Mouse (Mus musculus): ENCODE measurements at regions not wholly inside any gene's neighbourhood (a gene's known extent, or its start where the extent isn't known, plus 50 kb on each side); places are given as distances from the start of the nearest gene placed in this dataset.
"Not testable (repeated sequence)": the region's sequence is repeated elsewhere in the genome, so short reads cannot be mapped to it uniquely, and the experiment has no call there.

GRCm38 (mm10) chr14:61735541-61735940, 128.3 kb downstream of the Kcnrg start:
- Histone ChIP-seq H3K27ac (no peak overlapping the region), H3K9ac (no peak overlapping the region), H3K27me3 (no peaks in the 10 kb centered on the region), H3K9me3 (replicated peaks) (no peaks in the 10 kb centered on the region), H3K4me2 (no peak overlapping the region), H3K4me1 (peaks cover 21% of the 10 kb centered on the region), H3K36me3 (ENCODE audit: poor library complexity, severe bottlenecking) (no peaks in the 10 kb centered on the region), H3K4me3 (no peak overlapping the region)
- 67% methylated on average over 6 of the region's 6 CpGs for WGBS
- ATAC-seq, result no peak

DNA sequence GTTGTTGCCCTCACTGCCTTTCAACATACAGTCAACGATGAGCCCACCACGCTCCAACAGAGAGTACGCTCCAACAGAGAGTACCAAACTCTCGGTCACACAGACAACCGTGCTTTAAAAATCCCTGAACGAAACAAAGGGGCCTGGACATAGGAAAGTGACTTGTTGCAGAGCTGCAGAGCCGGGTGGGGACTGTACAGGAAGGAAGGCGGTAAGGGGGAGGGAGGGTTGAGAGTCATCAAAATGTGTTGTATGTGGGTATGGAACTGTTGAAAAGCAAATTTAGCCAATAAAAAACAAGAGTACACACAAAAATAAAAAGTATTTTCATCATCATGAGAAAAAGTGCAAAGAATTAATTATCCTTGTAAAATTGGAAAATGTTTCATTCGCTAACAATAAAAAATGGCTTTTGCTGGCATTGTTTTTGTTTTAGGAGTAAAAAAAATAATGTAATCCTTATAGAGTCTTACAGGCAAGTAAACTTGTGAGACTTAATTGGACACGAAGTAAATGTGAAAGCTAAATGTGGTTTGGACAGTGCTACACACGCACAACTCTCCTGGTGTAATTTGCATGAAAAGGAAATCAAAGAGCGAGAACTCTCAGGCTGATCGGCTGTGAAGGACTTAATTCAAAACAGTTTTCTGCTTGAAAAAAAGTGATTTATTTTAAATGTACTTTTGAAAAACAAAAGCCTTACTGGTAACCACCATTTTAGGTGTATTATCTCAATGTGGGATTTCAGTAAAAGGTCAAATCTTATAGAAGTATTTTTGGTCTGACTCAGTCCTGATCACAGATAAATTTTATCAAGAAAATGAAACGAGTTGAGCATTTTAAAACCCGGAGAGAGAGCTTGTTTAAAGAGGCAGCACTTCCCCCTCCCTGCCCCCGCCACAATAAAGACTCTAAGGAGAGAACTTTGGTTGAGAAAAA, 129.4 kb downstream of the Kcnrg start:
- no peaks in the 10 kb centered on the region for H3K27me3 ChIP-seq
- H3K9me3 ChIP-seq (replicated peaks), result no peaks in the 10 kb centered on the region
- peaks cover 21% of the 10 kb centered on the region for H3K4me1 ChIP-seq
- no peak overlapping the region for H3K27ac ChIP-seq
- WGBS, result 10% methylated on average over 16 of the region's 16 CpGs
- H3K9ac ChIP-seq, result no peak overlapping the region
- peak; percentile 51; the same call in 1 of the 2 replicates for ATAC-seq
- no peaks in the 10 kb centered on the region for H3K36me3 ChIP-seq (ENCODE audit: poor library complexity, severe bottlenecking)
- H3K4me2 ChIP-seq, result peak overlapping the region; percentile 36
- H3K4me3 ChIP-seq, result no peak overlapping the region

DNA sequence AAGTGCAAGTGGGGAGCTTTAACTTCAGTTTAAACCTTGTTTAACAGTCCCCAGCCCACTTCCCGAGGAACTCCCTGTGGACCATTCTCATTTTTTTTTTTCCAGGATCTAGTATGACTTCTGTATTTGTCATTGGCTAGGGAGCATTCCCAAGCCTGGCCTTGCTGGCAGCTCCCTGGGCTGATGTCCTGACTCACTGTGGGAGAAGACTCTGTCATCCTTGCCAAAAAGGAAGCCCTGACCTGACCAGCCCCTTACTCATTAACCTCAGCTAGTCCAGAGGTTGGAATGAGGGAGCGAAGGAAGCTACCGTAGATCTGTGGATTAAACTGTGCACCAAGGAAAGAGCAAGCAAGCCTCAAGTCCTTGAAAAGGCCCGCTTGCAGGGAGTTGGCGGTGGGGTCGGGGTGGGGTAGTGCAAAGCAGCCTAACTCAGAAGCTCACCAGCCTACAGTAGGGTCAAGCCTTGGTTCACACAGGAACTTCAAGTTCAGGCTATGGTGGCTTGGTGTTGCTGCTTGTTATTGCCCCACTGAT, 130.3 kb downstream of the Kcnrg start:
- peak overlapping the region; percentile 33; the same call in 1 of the 2 replicates for H3K27ac ChIP-seq
- H3K4me1 ChIP-seq, result peaks cover 21% of the 10 kb centered on the region
- H3K4me3 ChIP-seq, result no peak overlapping the region
- no peak for ATAC-seq
- 65% methylated on average over 6 of the region's 6 CpGs for WGBS
- H3K9ac ChIP-seq, result no peak overlapping the region
- peak overlapping the region; percentile 36; the same call in 1 of the 2 replicates for H3K4me2 ChIP-seq
- no peaks in the 10 kb centered on the region for H3K36me3 ChIP-seq (ENCODE audit: poor library complexity, severe bottlenecking)
- no peaks in the 10 kb centered on the region for H3K9me3 ChIP-seq (replicated peaks)
- H3K27me3 ChIP-seq, result no peaks in the 10 kb centered on the region

- Histone ChIP-seq H3K36me3 (ENCODE audit: poor library complexity, severe bottlenecking) (no peaks in the 10 kb centered on the region), H3K4me2 (no peak overlapping the region), H3K27me3 (no peaks in the 10 kb centered on the region), H3K9me3 (replicated peaks) (no peaks in the 10 kb centered on the region), H3K27ac (no peak overlapping the region), H3K4me3 (no peak overlapping the region), H3K4me1 (peaks cover 35% of the 10 kb centered on the region), H3K9ac (no peak overlapping the region)
- no peak for ATAC-seq
- 92% methylated on average over 1 of the region's 1 CpGs for WGBS
Observed at GRCm38 (mm10) chr14:61739453-61739852, 132.2 kb downstream of the Kcnrg start.

GRCm38 (mm10) chr14:61743855-61744408, 136.7 kb downstream of the Kcnrg start:
- H3K4me1 ChIP-seq, result peaks cover 14% of the 10 kb centered on the region
- no peak overlapping the region for H3K4me3 ChIP-seq
- H3K27me3 ChIP-seq, result no peaks in the 10 kb centered on the region
- no peak overlapping the region for H3K4me2 ChIP-seq
- H3K9ac ChIP-seq, result no peak overlapping the region
- H3K9me3 ChIP-seq (replicated peaks), result no peaks in the 10 kb centered on the region
- ATAC-seq, result no peak
- no peaks in the 10 kb centered on the region for H3K36me3 ChIP-seq (ENCODE audit: poor library complexity, severe bottlenecking)
- no peak overlapping the region for H3K27ac ChIP-seq
- 30% methylated on average over 4 of the region's 4 CpGs for WGBS

DNA sequence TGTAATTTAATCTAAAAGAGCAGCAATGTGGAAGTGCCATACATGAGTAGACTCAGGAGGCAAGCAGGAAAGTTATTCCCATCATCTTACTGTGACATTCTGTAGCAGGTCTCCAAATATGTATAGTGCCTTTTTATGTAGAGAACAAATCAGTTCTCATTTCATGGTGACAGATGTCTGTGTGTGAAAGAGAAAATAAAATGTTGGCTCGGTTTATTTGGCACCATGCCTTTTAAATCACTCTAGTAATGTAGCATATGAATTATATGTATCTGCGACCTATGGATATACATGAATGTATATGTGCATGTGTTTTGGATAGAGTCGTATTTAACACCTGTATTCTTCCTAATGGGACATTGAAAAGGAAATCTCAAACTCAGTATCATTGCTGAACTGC, 146.2 kb downstream of the Kcnrg start:
- no peak for ATAC-seq
- Histone ChIP-seq H3K4me3 (no peak overlapping the region), H3K9me3 (replicated peaks) (no peaks in the 10 kb centered on the region), H3K4me1 (peaks cover 12% of the 10 kb centered on the region), H3K9ac (no peak overlapping the region), H3K27me3 (no peaks in the 10 kb centered on the region), H3K27ac (no peak overlapping the region), H3K4me2 (no peak overlapping the region), H3K36me3 (ENCODE audit: poor library complexity, severe bottlenecking) (no peaks in the 10 kb centered on the region)
- 90% methylated on average over 3 of the region's 3 CpGs for WGBS

DNA sequence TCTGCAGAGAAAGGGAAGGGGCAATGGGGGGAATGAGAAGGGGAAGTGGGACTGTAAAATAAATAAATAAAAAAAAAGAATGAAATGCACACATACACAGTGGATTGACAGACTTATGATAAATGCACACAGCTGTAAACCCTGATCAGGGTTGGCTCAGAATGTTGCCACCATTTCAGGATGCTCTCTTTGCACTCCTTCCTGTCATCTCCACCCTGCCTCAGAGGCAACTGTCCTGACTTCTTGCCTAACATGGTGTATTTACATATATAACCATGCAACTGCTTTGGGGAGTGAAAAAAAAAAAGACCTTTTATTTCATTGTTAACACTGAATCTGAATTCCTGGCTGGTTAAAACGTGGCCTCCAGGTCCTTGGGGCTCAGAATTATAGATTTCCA, 149.4 kb downstream of the Kcnrg start:
- no peak for ATAC-seq
- peak overlapping the region; percentile 50 for H3K4me2 ChIP-seq

GRCm38 (mm10) chr14:61757086-61757822, 150.0 kb downstream of the Kcnrg start:
- Histone ChIP-seq H3K4me2 (peak overlapping the region; percentile 50), H3K27ac (no peak overlapping the region), H3K9ac (peak overlapping the region; percentile 34; the same call in 1 of the 2 replicates), H3K9me3 (replicated peaks) (no peaks in the 10 kb centered on the region), H3K27me3 (no peaks in the 10 kb centered on the region), H3K36me3 (ENCODE audit: poor library complexity, severe bottlenecking) (no peaks in the 10 kb centered on the region), H3K4me3 (peak overlapping the region; percentile 6; the same call in 1 of the 2 replicates), H3K4me1 (peaks cover 12% of the 10 kb centered on the region)
- ATAC-seq, result peak; percentile 94
- WGBS, result 8% methylated on average over 14 of the region's 15 CpGs

More for the DNA sequence above, 149.4 kb downstream of the Kcnrg start:
- 10% methylated on average over 1 of the region's 1 CpGs for WGBS
- H3K27ac ChIP-seq, result no peak overlapping the region
- no peak overlapping the region for H3K4me3 ChIP-seq
- H3K4me1 ChIP-seq, result peaks cover 12% of the 10 kb centered on the region
- H3K36me3 ChIP-seq (ENCODE audit: poor library complexity, severe bottlenecking), result no peaks in the 10 kb centered on the region
- no peaks in the 10 kb centered on the region for H3K27me3 ChIP-seq
- H3K9ac ChIP-seq, result no peak overlapping the region
- H3K9me3 ChIP-seq (replicated peaks), result no peaks in the 10 kb centered on the region

GRCm38 (mm10) chr14:61757823-61758175, 150.5 kb downstream of the Kcnrg start:
- no peaks in the 10 kb centered on the region for H3K36me3 ChIP-seq (ENCODE audit: poor library complexity, severe bottlenecking)
- peaks cover 12% of the 10 kb centered on the region for H3K4me1 ChIP-seq
- peak overlapping the region; percentile 34; the same call in 1 of the 2 replicates for H3K9ac ChIP-seq
- ATAC-seq, result no peak
- WGBS, result 21% methylated on average over 7 of the region's 7 CpGs
- H3K9me3 ChIP-seq (replicated peaks), result no peaks in the 10 kb centered on the region
- peak overlapping the region; percentile 50 for H3K4me2 ChIP-seq
- no peak overlapping the region for H3K27ac ChIP-seq
- H3K27me3 ChIP-seq, result no peaks in the 10 kb centered on the region
- peak overlapping the region; percentile 6; the same call in 1 of the 2 replicates for H3K4me3 ChIP-seq

DNA sequence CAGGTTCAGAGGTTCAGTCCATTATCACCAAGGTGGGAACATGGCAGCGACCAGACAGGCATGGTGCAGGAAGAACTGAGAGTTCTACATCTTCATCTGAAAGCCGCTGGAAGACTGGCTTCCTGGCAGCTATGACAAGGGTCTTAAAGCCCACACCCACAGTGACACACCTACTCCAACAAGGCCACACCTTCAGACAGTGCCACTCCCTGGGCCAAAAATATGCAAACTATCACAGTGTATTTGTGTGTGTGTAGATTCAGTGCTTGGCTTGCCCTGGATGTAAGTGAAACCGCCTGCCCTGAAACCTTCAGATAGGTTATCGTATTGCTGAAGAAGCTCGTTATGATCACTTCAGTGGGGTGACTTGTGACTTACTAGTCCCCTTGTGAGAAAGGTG, 151.3 kb downstream of the Kcnrg start:
- no peak overlapping the region for H3K4me3 ChIP-seq
- no peak overlapping the region for H3K9ac ChIP-seq
- H3K9me3 ChIP-seq (replicated peaks), result no peaks in the 10 kb centered on the region
- 87% methylated on average over 5 of the region's 5 CpGs for WGBS
- H3K4me1 ChIP-seq, result peaks cover 12% of the 10 kb centered on the region
- no peak for ATAC-seq
- H3K27me3 ChIP-seq, result no peaks in the 10 kb centered on the region
- no peak overlapping the region for H3K4me2 ChIP-seq
- H3K36me3 ChIP-seq (ENCODE audit: poor library complexity, severe bottlenecking), result no peaks in the 10 kb centered on the region
- no peak overlapping the region for H3K27ac ChIP-seq

DNA sequence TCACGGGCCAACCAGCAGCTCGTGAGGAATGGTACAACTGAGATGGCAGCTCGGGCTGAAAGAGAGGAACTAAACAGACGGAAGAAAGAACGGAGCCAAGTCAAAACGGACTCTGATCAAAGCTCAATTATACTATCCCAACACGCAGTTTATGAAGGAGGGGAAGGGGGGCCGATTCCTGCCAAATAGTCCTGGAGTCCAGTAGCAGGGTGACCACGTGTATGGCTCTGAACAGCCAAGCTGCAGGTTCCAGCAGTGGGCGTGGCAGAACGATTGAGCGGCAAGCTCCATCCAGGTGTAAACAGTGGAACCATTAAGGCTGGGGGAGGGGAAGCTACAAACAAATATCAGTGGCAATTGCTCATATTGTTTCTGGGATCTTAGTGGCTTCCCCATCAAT, 152.9 kb downstream of the Kcnrg start:
- H3K9me3 ChIP-seq (replicated peaks); ATAC-seq; H3K9ac ChIP-seq; H3K27me3 ChIP-seq; H3K36me3 ChIP-seq (ENCODE audit: poor library complexity, severe bottlenecking); H3K4me3 ChIP-seq; H3K4me2 ChIP-seq; H3K27ac ChIP-seq: not testable (repeated sequence)
- H3K4me1 ChIP-seq, result peaks cover 12% of the 10 kb centered on the region
- 81% methylated on average over 12 of the region's 12 CpGs for WGBS

DNA sequence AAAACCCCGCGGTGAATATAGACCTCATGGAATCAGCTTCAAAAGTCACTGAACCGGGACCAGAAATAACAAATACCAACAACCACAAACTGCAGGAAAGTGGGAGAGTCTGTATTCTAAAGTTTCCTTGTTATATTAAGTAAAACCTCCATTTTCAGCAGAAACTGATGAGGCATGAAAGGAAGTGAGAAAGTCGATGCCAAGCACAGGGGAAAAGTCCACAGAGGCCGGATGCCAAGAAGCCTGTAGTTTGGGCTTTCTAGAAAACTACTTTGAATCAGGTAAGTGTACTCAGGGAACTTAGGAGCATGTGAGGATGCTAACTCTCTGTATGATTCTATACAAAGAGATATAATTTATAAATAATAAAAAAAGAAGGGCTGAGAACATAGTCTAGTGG, 154.8 kb downstream of the Kcnrg start:
- H3K4me1 ChIP-seq, result peaks cover 6% of the 10 kb centered on the region
- H3K4me2 ChIP-seq, result no peak overlapping the region
- no peaks in the 10 kb centered on the region for H3K36me3 ChIP-seq (ENCODE audit: poor library complexity, severe bottlenecking)
- H3K27ac ChIP-seq, result no peak overlapping the region
- ATAC-seq, result no peak
- no peak overlapping the region for H3K4me3 ChIP-seq
- no peaks in the 10 kb centered on the region for H3K27me3 ChIP-seq
- no peaks in the 10 kb centered on the region for H3K9me3 ChIP-seq (replicated peaks)
- no peak overlapping the region for H3K9ac ChIP-seq
- 93% methylated on average over 5 of the region's 5 CpGs for WGBS
